Mouse (Mus musculus): ENCODE measurements at regions not wholly inside any gene's neighbourhood (a gene's known extent, or its start where the extent isn't known, plus 50 kb on each side); places are given as distances from the start of the nearest gene placed in this dataset.
"Not testable (repeated sequence)": the region's sequence is repeated elsewhere in the genome, so short reads cannot be mapped to it uniquely, and the experiment has no call there.

DNA sequence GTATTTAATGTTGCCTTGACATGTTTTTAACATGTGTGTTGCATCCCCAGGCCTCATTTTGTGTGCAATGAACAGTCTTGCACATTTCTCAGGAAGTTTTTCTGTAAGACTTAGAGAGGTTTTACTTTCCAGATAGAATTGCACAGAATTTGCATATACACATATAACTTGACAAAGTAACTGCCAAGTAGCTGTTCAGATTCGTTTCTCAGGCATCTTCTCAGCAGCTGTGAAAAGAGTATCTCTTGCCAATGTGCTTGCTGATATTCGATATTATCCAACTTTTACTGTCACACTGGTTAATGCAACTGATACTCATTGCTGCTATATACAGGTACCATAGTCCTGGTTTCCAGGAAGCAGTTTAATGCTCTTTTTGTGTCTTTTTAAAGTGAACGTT lies 154.5 kb upstream of the Arsj start:
- DNase-seq (ENCODE audit: low read depth) = peak; percentile 38
- TF ChIP-seq CTCF (IDR thresholded peaks at IDR 0.05; ENCODE audit: borderline replicate concordance, extremely low read depth, insufficient read depth, insufficient read length) = no peak
- no peak for TF ChIP-seq POLR2A (IDR thresholded peaks at IDR 0.05; ENCODE audit: borderline replicate concordance, extremely low read depth, insufficient read depth, insufficient read length, poor library complexity, severe bottlenecking)

DNA sequence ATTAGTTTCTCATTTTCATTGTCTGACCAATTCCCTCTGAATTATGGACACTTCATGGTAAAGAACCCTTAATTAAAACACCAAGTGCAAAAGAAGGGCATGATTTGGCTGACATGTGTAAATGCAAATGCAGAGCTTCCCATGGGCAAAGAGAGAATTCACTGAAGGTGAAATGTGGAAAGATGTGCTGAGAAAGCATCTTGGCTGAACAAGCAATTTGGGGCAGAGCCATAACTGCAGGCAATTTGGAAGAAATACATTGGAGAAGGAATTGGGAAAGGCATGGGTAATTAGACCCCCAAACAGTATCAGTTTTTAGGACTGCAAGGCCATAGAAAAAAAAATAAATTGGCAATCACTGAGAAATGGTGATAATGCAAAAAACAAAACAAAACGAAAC lies 153.3 kb upstream of the Arsj start:
- peak; percentile 74 for DNase-seq (ENCODE audit: low read depth)
- no peak for TF ChIP-seq CTCF (IDR thresholded peaks at IDR 0.05; ENCODE audit: borderline replicate concordance, extremely low read depth, insufficient read depth, insufficient read length)
- TF ChIP-seq POLR2A (IDR thresholded peaks at IDR 0.05; ENCODE audit: borderline replicate concordance, extremely low read depth, insufficient read depth, insufficient read length, poor library complexity, severe bottlenecking) = no peak

DNA sequence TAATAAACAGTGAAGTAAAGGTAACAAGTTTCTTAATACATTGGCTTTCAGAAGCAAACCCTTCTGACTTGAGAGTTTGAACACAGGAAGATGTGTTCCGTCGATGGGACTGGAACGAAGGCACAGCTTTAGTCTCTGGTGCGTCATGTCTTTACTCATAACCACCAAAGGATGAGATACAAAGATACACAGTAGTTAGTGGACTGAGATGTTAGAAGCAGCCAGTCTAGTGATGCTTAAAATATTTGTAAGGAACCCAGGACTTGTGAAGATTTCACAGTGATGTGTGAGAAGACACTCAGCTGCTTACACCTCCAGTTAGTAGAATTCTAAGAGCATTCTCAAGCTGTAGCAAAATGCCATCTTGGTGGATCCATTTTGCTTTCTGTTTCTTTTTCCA lies 135.9 kb upstream of the Arsj start:
- DNase-seq (ENCODE audit: low read depth) = no peak
- TF ChIP-seq CTCF (IDR thresholded peaks at IDR 0.05; ENCODE audit: borderline replicate concordance, extremely low read depth, insufficient read depth, insufficient read length) (no peak), POLR2A (IDR thresholded peaks at IDR 0.05; ENCODE audit: borderline replicate concordance, extremely low read depth, insufficient read depth, insufficient read length, poor library complexity, severe bottlenecking) (no peak)

DNA sequence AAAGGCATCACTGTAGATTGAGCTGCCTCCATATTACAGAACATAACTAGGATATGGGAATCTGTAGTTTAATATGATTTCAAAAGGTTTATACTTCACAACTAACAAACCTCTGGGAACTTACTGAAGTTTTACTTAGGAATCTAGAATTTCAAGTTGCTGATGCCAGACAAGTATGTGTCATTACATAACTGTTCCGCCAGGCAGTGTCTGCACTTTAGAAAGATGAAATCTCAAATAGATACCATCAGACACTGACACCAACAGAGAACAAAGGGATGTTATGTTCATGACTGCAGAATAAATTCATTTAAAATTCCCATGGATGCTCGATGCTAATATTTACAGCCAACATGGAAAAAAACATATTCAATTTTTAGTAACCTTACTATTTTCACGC lies 117.7 kb upstream of the Arsj start:
- TF ChIP-seq CTCF (IDR thresholded peaks at IDR 0.05; ENCODE audit: borderline replicate concordance, extremely low read depth, insufficient read depth, insufficient read length) = no peak
- TF ChIP-seq POLR2A (IDR thresholded peaks at IDR 0.05; ENCODE audit: borderline replicate concordance, extremely low read depth, insufficient read depth, insufficient read length, poor library complexity, severe bottlenecking) = no peak
- no peak for DNase-seq (ENCODE audit: low read depth)

DNA sequence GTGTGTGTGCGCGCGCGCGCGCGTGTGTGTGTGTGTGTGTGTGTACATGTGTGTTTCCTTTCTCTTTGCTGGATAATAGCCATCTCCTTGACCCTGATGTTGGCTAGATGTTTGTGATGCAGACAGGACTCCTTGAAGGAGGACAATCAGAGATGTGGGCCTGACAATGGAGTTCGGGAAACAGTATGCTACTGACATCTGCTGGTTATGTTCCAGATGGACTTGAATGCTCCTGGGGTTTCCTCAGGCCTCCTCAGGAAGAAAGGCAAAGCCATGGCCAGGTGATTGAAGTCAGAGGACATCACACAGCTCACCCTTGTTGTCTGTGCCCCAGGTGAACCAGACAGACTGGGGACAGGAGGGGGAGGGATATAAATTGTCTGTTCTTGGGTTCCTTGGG lies 102.2 kb upstream of the Arsj start:
- TF ChIP-seq CTCF (IDR thresholded peaks at IDR 0.05; ENCODE audit: borderline replicate concordance, extremely low read depth, insufficient read depth, insufficient read length) (peak; percentile 3; the same call in 1 of the 2 replicates), POLR2A (IDR thresholded peaks at IDR 0.05; ENCODE audit: borderline replicate concordance, extremely low read depth, insufficient read depth, insufficient read length, poor library complexity, severe bottlenecking) (no peak)
- no peak for DNase-seq (ENCODE audit: low read depth)

DNA sequence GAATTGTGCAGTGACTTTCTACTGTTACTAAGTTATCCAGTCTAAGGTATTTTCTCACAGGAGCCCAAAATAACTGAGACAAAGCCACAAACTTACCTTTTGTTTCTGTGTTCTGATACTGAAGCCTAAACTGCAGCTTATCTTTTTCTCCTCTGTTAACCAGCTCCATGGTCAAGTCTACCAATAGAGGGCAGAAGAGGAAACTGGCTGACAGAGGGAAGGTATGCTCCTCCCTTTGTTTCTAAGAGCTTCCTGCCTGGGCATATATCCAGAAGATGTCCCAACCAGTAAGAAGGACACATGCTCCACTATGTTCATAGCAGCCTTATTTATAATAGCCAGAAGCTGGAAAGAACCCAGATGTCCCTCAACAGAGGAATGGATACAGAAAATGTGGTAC lies 91.5 kb upstream of the Arsj start:
- not testable (repeated sequence) for DNase-seq (ENCODE audit: low read depth)

DNA sequence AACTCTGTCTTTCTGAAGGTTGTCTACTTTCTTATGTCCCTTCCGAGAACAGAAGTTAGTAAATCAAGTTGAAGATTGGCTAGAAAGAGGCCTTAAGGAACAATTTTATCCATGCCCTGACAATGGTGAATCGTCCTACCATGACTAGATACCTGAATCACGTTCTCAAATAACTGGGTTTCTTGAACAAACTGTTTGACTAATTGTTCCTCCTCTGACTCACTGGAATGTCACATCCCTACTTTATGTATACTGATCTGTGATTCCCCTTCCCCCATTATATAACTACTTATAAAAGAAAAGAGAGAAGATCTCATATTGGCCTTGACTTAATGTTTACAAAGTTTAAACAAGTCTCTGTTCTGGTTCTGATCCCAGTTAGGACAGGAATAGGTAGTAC lies 89.9 kb upstream of the Arsj start:
- no peak for TF ChIP-seq POLR2A (IDR thresholded peaks at IDR 0.05; ENCODE audit: borderline replicate concordance, extremely low read depth, insufficient read depth, insufficient read length, poor library complexity, severe bottlenecking)
- TF ChIP-seq CTCF (IDR thresholded peaks at IDR 0.05; ENCODE audit: borderline replicate concordance, extremely low read depth, insufficient read depth, insufficient read length) = no peak
- DNase-seq (ENCODE audit: low read depth) = no peak

DNA sequence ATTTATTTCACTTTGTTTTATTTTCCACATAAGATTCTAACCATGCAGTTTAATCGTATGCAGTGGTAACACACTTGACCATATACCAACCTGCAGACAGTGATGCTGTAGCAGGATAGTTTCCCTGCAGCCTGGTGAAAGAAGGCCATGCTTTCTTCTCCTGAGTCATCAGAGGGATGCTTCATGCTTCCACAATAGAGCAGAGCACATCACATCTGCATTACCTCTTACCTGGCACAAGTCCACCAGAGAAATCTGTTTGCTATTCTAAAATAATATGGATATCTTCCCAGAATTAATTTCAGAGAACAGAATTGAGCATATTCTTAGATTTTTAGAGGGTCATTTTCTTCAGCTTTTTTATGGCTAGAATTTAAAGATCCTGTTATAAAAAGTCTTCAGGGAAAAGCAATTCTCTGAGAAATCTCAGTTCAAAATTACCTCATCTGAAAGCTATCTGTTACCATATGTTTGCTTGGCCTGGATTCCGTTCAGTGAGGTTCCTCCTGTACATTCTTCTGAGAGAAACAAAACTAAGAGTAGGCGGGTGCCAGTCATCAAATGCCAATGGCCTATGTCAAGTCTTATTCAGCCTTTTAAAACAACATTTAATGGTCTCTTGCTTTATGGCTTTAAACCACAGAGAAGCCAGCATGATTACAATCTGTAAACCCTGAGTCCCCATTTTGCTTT lies 87.3 kb upstream of the Arsj start:
- DNase-seq (ENCODE audit: low read depth) = no peak
- TF ChIP-seq POLR2A (IDR thresholded peaks at IDR 0.05; ENCODE audit: borderline replicate concordance, extremely low read depth, insufficient read depth, insufficient read length, poor library complexity, severe bottlenecking) (no peak), CTCF (IDR thresholded peaks at IDR 0.05; ENCODE audit: borderline replicate concordance, extremely low read depth, insufficient read depth, insufficient read length) (no peak)

DNA sequence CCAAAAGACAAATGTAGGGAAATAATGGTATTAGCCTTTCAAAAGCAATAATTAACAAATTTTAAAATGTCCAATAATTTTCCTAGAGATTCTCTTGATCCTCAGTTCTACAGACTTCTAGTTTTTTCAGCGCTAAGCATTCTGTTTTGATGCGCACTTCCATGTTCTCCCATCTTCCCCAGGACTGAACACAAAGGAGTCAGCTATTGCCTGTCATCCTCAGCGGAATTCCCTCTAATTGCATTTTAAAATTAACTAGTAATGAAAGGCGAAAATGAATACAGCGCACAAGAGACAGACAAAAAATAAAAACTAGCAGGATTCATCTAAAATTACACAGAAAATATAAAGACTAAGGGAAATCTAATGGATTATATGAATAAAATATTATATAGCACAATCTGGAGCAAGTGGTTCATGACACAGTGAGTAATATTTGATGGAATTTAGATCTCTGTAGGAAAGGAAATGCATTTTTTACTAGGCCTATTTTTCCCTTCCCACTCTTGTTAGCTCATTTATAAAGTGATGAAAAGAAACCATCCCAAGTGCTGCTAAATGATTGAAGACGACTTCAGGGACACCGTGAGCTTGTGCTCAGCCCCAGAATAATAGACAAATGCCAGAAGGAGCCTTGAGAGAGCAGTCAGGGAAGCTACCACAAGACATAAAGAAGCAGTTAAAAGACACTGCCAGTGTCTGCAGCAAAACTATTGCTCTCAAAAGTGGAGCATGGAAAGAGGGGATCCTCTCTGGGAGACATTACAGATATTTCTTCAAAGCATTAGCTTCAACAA lies 79.0 kb upstream of the Arsj start:
- DNase-seq (ENCODE audit: low read depth) = peak; percentile 47
- no peak for TF ChIP-seq CTCF (IDR thresholded peaks at IDR 0.05; ENCODE audit: borderline replicate concordance, extremely low read depth, insufficient read depth, insufficient read length)
- TF ChIP-seq POLR2A (IDR thresholded peaks at IDR 0.05; ENCODE audit: borderline replicate concordance, extremely low read depth, insufficient read depth, insufficient read length, poor library complexity, severe bottlenecking) = no peak

DNA sequence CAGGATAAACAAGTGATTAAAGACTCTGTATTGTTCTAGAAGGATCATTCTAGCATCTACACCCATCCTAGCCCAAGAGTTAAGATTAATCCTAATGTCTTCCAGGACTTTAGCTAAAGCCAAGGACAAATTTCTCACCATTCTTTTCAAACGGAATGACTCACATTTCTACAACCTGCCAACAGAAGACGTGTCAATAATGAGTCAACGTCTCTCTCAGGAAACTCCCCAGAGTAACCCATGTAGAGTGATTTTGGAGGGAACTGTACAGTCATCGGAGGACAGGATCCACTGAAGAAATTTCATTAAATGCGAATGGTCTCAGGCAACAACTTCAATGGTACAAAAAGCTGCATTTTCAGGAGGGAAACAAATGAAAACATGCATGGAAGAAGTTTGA lies 71.2 kb upstream of the Arsj start:
- no peak for DNase-seq (ENCODE audit: low read depth)
- no peak for TF ChIP-seq POLR2A (IDR thresholded peaks at IDR 0.05; ENCODE audit: borderline replicate concordance, extremely low read depth, insufficient read depth, insufficient read length, poor library complexity, severe bottlenecking)
- TF ChIP-seq CTCF (IDR thresholded peaks at IDR 0.05; ENCODE audit: borderline replicate concordance, extremely low read depth, insufficient read depth, insufficient read length) = no peak

DNA sequence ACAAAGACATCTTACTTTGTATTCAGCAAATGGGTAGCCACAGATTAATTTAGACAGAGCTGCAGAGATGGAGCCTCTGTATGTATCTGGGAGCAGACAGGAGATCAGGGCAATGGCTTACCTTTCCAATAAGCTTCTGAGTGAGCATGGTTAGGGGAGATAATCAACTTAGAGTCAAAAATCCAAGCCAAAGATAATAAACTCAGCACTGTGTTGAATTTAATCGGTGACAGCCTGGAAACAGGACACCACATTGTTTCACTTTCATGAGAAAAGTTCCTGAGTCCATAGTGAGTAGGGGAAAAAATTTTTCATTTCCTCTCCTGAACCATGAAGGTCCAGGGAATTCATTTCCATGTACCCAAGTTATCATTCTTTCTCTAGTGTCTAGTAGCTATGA lies 70.7 kb upstream of the Arsj start:
- TF ChIP-seq POLR2A (IDR thresholded peaks at IDR 0.05; ENCODE audit: borderline replicate concordance, extremely low read depth, insufficient read depth, insufficient read length, poor library complexity, severe bottlenecking) (no peak), CTCF (IDR thresholded peaks at IDR 0.05; ENCODE audit: borderline replicate concordance, extremely low read depth, insufficient read depth, insufficient read length) (no peak)
- DNase-seq (ENCODE audit: low read depth) = no peak

DNA sequence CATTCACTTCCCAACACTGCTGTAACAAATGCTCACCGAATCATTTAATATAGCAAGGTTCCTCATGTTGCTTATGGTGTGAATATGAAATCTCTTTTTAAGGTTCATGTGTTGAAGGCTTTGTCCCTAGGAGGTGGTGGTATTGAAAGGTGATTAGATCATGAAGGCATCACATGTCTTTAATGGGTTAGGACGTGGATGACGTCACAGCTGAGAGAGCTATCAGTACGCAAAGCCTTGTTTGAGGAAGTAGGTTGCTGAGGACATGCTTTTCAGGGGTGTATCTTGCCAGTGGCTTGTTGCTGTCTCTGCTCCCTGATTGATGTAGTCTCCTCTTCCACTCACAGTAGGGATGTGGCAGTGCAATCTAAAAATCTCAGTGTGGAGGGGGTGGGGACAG lies 69.8 kb upstream of the Arsj start:
- no peak for DNase-seq (ENCODE audit: low read depth)
- no peak for TF ChIP-seq CTCF (IDR thresholded peaks at IDR 0.05; ENCODE audit: borderline replicate concordance, extremely low read depth, insufficient read depth, insufficient read length)
- TF ChIP-seq POLR2A (IDR thresholded peaks at IDR 0.05; ENCODE audit: borderline replicate concordance, extremely low read depth, insufficient read depth, insufficient read length, poor library complexity, severe bottlenecking) = no peak

Data from brain, embryonic 14.5 days (tissue).